Mouse (Mus musculus) stomach, postnatal 0 days (tissue): ENCODE results near the gene Tekt3. TPM values are rescaled to one million over a fixed set of nuclear protein-coding genes. Genes with fewer than 3 reads are reported as not detected.

Experiments used
- ATAC-seq: fragments of 200-750 bp; cut with Nextera tagmentation; 2 replicates; pipeline ENCODE4 v1.8.0; 2017; ENCODE audit not compliant: low FRiP score, low TSS enrichment
- DNase-seq: peaks from one replicate; pipeline ENCODE4 v3.0.0-alpha.2; 2016; ENCODE audit warnings: low spot score
- H3K27ac ChIP-seq: fragments of 300-500 bp; sonication (generic); replicated peaks from 2 replicates; pipeline ENCODE4 v1.5.1; 2014; ENCODE audit warnings: mild to moderate bottlenecking, control low read depth
- H3K27me3 ChIP-seq: fragments of 300-500 bp; sonication (generic); 2 replicates; pipeline ENCODE4 v1.6.1; 2014; ENCODE audit warnings: low read length; ENCODE audit not compliant: control insufficient read depth, insufficient read depth
- H3K36me3 ChIP-seq: fragments of 300-500 bp; sonication (generic); 2 replicates; pipeline ENCODE4 v1.6.1; 2014; ENCODE audit warnings: low read length, mixed read lengths; ENCODE audit not compliant: control insufficient read depth, insufficient read depth
- H3K4me1 ChIP-seq: fragments of 300-500 bp; sonication (generic); replicated peaks from 2 replicates; pipeline ENCODE4 v1.6.1; 2014; ENCODE audit warnings: antibody characterized with exemption; ENCODE audit not compliant: control insufficient read depth, insufficient read depth
- H3K4me2 ChIP-seq: fragments of 300-500 bp; sonication (generic); replicated peaks from 2 replicates; pipeline ENCODE4 v1.6.1; 2014; ENCODE audit warnings: low read depth, mild to moderate bottlenecking, control low read depth, moderate library complexity
- H3K4me3 ChIP-seq: fragments of 300-500 bp; sonication (generic); 2 replicates; pipeline ENCODE4 v1.5.1; 2014; ENCODE audit warnings: low read depth, low read length, control low read depth
- H3K9ac ChIP-seq: fragments of 300-500 bp; sonication (generic); 2 replicates; pipeline ENCODE4 v1.6.1; 2014; ENCODE audit warnings: mild to moderate bottlenecking, low read length, control low read depth, mixed read lengths
- H3K9me3 ChIP-seq: fragments of 300-500 bp; sonication (generic); 2 replicates; pipeline ENCODE4 v1.6.1; 2016; ENCODE audit warnings: low read length; ENCODE audit not compliant: control insufficient read depth
- CTCF ChIP-seq: IDR thresholded peaks from 2 replicates; pipeline ENCODE4 v1.5.1; 2016; ENCODE audit warnings: antibody characterized with exemption, low read depth, mild to moderate bottlenecking, moderate library complexity
- EP300 ChIP-seq: optimal IDR thresholded peaks from 2 replicates; pipeline ENCODE3; 2016; ENCODE audit warnings: antibody characterized with exemption
- WGBS: fragments of 180-500 bp; shearing (Covaris S2); extraction: QIAGEN DNeasy Blood & Tissue Kit; methylation state at CpG from one replicate; pipeline ENCODE4 v1.1.7; 2014; 5-methylcytosine and 5-hydroxymethylcytosine counted together
- polyA plus RNA-seq: library from polyadenylated mRNA; unstranded; fragments of >200 nt; fragmentation: Nextera tagmentation; extraction: Ambion mirVana; gene quantifications from 2 replicates; pipeline ENCODE4 v1.2.1, GENCODE M21; 2015

Gene Tekt3
- polyA plus RNA-seq = not detected in 2 replicates

- 17% methylated on average over 17 of the region's 17 CpGs for WGBS
- TF ChIP-seq EP300 (no peak), CTCF (no peak)
- H3K9me3 ChIP-seq = no peaks in the 10 kb centered on the region
- H3K4me1 ChIP-seq = no peaks in the 10 kb centered on the region
- DNase-seq = no peak
- 0 out of 2 replicates have a peak, but pooled peaks cover 2% of the 10 kb centered on the region for H3K27me3 ChIP-seq
- no peak within 1 kb of the TSS for H3K9ac ChIP-seq
- ATAC-seq = no peak
- no peak within 1 kb of the TSS for H3K27ac ChIP-seq
- H3K4me3 ChIP-seq = no peak within 1 kb of the TSS
- H3K36me3 ChIP-seq = no peaks in the 10 kb centered on the region
- no peak within 1 kb of the TSS for H3K4me2 ChIP-seq
Observed at GRCm38 (mm10) chr11:63061446-63061845, at the start of gene Tekt3. Tekt3 (plus strand) TSS chr11:63061654.

DNA sequence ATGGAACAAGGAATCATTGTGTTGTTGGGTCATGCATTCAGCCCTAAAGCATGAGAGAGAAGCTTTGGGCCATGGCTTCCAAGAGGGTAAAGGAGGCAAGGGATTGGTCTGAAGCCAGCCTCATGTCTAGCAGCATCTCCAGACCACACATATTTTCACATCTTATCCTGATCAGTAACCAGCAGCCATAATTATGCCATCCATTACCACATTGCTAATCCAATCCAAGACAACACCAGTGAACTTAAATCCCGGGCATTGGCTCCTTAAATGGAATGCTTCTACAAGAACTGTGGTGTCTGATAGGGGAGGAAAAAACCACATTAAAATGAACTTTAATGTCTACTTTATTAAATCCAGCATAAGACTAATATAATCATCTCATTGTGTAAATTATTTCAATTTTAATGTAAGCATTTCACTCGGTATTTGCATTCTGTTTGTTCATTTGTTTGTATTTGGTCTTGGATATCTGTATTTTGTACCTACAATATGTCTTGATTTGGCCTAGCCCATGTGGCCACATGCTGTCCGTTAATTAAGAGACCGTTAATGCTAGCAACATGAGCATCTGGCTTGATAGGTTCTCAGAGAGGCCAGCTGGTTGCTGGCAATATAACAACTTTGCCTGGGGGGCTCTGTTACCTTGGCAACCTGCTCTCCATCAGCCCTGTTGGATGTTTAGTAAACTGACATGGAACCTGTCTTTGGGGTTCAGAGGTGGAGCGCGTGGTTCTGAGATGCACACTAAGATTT, 43.9 kb upstream of the Tekt3 start:
- DNase-seq (no peak), ATAC-seq (no peak)
- no peaks in the 10 kb centered on the region for H3K36me3 ChIP-seq
- H3K4me2 ChIP-seq = no peak overlapping the region
- WGBS = 79% methylated on average over 6 of the region's 6 CpGs
- H3K27me3 ChIP-seq = no peaks in the 10 kb centered on the region
- TF ChIP-seq CTCF (no peak), EP300 (no peak)
- no peak overlapping the region for H3K9ac ChIP-seq
- no peaks in the 10 kb centered on the region for H3K9me3 ChIP-seq
- no peak overlapping the region for H3K4me3 ChIP-seq
- no peaks in the 10 kb centered on the region for H3K4me1 ChIP-seq
- no peak overlapping the region for H3K27ac ChIP-seq

DNA sequence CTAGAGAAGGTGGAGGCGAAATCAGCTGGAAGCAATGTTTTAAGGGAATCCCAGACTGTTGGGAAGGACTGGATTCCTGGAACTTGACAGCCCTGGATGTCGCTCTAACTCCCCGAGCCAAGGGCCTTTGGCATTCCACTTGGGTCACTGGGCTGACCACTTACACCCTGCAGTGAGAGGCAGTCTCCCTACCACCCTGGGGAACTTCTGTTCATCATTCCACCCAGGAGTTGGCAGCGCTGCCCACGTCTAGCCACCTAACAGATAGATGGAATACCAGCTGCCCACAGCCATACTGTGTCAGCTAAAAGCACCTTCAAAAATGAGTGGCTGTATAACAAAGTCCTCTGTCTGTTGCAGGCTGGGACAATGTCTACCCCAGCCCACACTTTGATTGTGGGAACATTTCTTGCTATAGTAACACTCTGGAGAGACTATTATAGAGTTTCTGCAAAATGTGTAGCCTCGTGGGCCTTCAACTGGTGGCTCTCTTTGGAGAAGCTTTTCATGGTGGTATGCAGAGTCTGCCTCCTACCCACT, 43.3 kb upstream of the Tekt3 start:
- H3K4me2 ChIP-seq = no peak overlapping the region
- no peak overlapping the region for H3K27ac ChIP-seq
- H3K4me1 ChIP-seq = no peaks in the 10 kb centered on the region
- 72% methylated on average over 6 of the region's 6 CpGs for WGBS
- no peaks in the 10 kb centered on the region for H3K27me3 ChIP-seq
- ATAC-seq (no peak), DNase-seq (no peak)
- no peaks in the 10 kb centered on the region for H3K9me3 ChIP-seq
- no peaks in the 10 kb centered on the region for H3K36me3 ChIP-seq
- no peak overlapping the region for H3K9ac ChIP-seq
- H3K4me3 ChIP-seq = no peak overlapping the region
- TF ChIP-seq CTCF (0 out of 2 replicates have a peak, but pooled peaks have one; percentile 7), EP300 (no peak)

DNA sequence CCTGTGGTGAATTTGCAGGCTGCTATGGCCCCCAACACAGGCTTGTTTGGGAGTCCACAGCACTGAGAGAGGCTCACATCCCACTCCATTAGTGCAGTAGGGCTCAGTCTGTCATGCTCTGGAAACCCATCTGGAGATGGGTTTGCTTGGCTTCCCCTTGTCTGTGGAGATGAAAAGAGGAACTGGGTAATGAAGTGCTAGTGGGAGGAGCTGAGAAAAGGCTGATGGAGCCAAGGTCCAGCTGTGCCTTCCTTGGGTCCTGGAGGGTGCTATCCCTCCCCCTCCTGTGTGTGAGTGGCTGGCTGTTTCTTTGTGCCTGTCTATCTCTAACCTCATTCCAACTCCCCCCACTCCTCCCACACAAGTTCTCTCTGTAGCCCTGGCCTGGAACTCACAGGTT, 40.8 kb upstream of the Tekt3 start:
- Histone ChIP-seq H3K36me3 (no peaks in the 10 kb centered on the region), H3K4me2 (no peak overlapping the region), H3K4me3 (no peak overlapping the region), H3K27me3 (no peaks in the 10 kb centered on the region), H3K27ac (no peak overlapping the region; the same call in 1 of the 2 replicates), H3K9ac (no peak overlapping the region), H3K4me1 (no peaks in the 10 kb centered on the region; the same call in 1 of the 2 replicates), H3K9me3 (no peaks in the 10 kb centered on the region)
- no peak for TF ChIP-seq CTCF
- TF ChIP-seq EP300 = no peak
- ATAC-seq = 0 out of 2 replicates have a peak, but pooled peaks have one; percentile 31
- no peak for DNase-seq

DNA sequence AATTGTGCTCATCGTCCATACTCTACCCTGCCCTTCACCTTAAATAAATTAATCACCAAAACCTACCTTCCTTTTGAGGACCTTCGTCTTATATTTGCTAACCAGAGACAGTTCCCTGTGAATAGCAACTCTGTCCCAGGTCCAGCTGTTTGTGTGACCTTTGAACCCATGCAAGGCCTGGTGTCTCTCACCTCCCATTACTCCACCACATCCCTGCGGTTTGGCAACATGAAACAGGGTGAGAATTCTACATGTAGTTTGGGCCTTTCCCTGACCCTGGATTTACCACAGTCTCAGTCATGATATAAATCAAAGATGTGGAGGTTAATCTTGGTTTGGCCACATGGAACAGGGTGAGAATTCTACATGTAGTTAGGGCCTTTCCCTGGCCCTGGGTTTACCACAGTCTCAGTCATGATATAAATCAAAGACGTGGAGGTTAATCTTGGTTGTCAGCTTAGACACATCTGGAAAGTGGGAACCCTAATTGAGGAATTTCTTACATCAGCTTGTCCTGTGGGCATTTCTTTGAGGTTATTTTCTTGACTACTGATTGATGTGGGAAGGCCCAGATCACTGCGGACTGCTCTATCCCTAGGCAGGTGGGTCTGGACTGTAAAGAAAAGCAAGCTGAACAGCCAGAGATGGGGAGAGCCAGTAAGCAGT, 40.2 kb upstream of the Tekt3 start:
- Histone ChIP-seq H3K9me3 (no peaks in the 10 kb centered on the region), H3K27me3 (no peaks in the 10 kb centered on the region), H3K4me3 (no peak overlapping the region), H3K9ac (no peak overlapping the region), H3K4me2 (no peak overlapping the region), H3K36me3 (no peaks in the 10 kb centered on the region), H3K4me1 (no peaks in the 10 kb centered on the region; the same call in 1 of the 2 replicates), H3K27ac (no peak overlapping the region)
- no peak for DNase-seq
- TF ChIP-seq CTCF (no peak), EP300 (no peak)
- 43% methylated on average over 5 of the region's 5 CpGs for WGBS
- ATAC-seq = no peak

DNA sequence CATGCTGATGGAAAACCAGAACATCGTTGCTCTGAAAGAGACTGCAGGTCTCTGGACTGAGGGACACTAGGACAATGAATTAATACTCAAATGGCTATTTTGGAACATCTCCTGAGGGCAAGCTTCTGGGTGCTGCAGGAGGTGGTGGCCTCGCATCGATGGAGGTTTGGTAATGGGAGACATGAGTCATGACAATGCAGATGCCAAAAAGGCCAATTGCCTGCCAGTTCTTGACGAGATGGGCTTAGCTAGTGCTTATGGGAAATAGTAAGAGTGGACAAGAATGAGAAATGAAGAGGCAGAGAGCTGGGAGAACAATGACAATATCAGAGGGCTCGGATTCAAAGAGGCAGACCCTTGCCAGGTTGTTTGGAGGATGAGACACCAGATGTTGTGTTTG, 38.0 kb upstream of the Tekt3 start:
- TF ChIP-seq CTCF = no peak
- TF ChIP-seq EP300 = no peak
- peak overlapping the region; percentile 49; the same call in 1 of the 2 replicates for H3K27ac ChIP-seq
- no peaks in the 10 kb centered on the region for H3K27me3 ChIP-seq
- no peaks in the 10 kb centered on the region; the same call in 1 of the 2 replicates for H3K4me1 ChIP-seq
- no peaks in the 10 kb centered on the region for H3K36me3 ChIP-seq
- no peak for DNase-seq
- no peak overlapping the region for H3K4me3 ChIP-seq
- H3K4me2 ChIP-seq = no peak overlapping the region
- 46% methylated on average over 5 of the region's 5 CpGs for WGBS
- ATAC-seq = no peak
- no peaks in the 10 kb centered on the region for H3K9me3 ChIP-seq
- H3K9ac ChIP-seq = no peak overlapping the region
